In the genomic region with DNA sequence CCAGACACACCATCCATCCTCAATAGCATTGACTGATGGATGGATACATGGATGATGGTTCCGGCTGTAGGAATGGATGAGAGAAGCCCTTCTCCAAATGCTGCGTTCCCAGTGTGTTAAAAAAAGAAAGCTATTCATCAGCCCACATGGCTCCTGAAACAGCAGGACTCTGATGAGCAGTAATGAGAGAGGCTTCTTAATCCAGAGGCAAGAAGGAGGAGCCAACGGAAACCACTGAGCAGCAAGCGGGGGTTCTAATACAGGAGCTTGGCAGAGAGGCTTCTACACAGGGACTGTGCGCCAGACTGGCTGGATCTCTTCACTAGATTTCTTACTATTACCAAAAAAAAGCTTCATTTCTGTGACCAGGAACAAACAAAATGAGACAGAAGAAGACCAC, we compare ENCODE assay signal across 27 mouse cellular contexts.
DNase-seq lines count a peak whose midpoint lies in the region; ATAC-seq and TF ChIP-seq lines count a peak whose summit lies in the region.
"Had no signal": no experiment of that assay in that cellular context is flagged by ENCODE, and none has a peak within 500 bp of the region (broad histone marks: within the 10 kb centered on the region; RNA-seq: fewer than 3 reads in every experiment).

No protein-coding gene starts in this region.

- no peak for TF ChIP-seq CTCF in layer of hippocampus, adult 2 months (conservative IDR thresholded peaks at IDR 0.05)
- no peak for TF ChIP-seq CTCF in midbrain, postnatal 0 days (IDR thresholded peaks at IDR 0.05)

- H3K27ac ChIP-seq in forebrain, embryonic 14.5 days (ENCODE audit: low read depth, low read length), result no peak overlapping the region
- H3K27ac ChIP-seq in forebrain, embryonic 13.5 days, result no peak overlapping the region
- H3K27ac ChIP-seq in layer of hippocampus, adult 2 months, result peak overlapping the region; percentile 71
- no peak overlapping the region for H3K27ac ChIP-seq in midbrain, postnatal 0 days (ENCODE audit: low read depth, low read length)
- H3K27ac ChIP-seq in midbrain, embryonic 10.5 days (replicated peaks), result no peak overlapping the region
- H3K27ac ChIP-seq: embryonic facial prominence, embryonic 10.5 days; embryonic facial prominence, embryonic 15.5 days; forebrain, embryonic 12.5 days; gastrocnemius, adult 2 months; hindbrain, embryonic 10.5 days; limb, embryonic 13.5 days; lung, embryonic 15.5 days; midbrain, embryonic 12.5 days; stomach, embryonic 15.5 days had no signal

- no peaks in the 10 kb centered on the region for H3K36me3 ChIP-seq in forebrain, embryonic 14.5 days (ENCODE audit: control insufficient read depth, insufficient read depth, low read length)
- no peaks in the 10 kb centered on the region for H3K36me3 ChIP-seq in forebrain, embryonic 13.5 days (ENCODE audit: poor library complexity, severe bottlenecking)
- H3K36me3 ChIP-seq in midbrain, postnatal 0 days (ENCODE audit: insufficient read depth, low read length), result no peaks in the 10 kb centered on the region
- no peaks in the 10 kb centered on the region for H3K36me3 ChIP-seq in midbrain, embryonic 10.5 days
- H3K36me3 ChIP-seq: embryonic facial prominence, embryonic 10.5 days; embryonic facial prominence, embryonic 15.5 days; forebrain, embryonic 12.5 days; hindbrain, embryonic 10.5 days; limb, embryonic 13.5 days; lung, embryonic 15.5 days; midbrain, embryonic 12.5 days; stomach, embryonic 15.5 days had no signal

- no peak for ATAC-seq in forebrain, embryonic 14.5 days
- no peak for ATAC-seq in forebrain, embryonic 13.5 days
- ATAC-seq in midbrain, postnatal 0 days (ENCODE audit: low FRiP score), result no peak
- ATAC-seq: intestine, postnatal 0 days had no signal

- WGBS in forebrain, embryonic 14.5 days, result 34% methylated on average over 5 of the region's 5 CpGs
- WGBS in forebrain, embryonic 13.5 days, result 48% methylated on average over 5 of the region's 5 CpGs
- WGBS in midbrain, postnatal 0 days, result 58% methylated on average over 5 of the region's 5 CpGs
- WGBS in midbrain, embryonic 10.5 days, result 62% methylated on average over 5 of the region's 5 CpGs

- H3K9me3 ChIP-seq in forebrain, embryonic 14.5 days (replicated peaks; ENCODE audit: control insufficient read depth, low read length), result no peaks in the 10 kb centered on the region
- H3K9me3 ChIP-seq in forebrain, embryonic 13.5 days (replicated peaks), result no peaks in the 10 kb centered on the region
- H3K9me3 ChIP-seq in midbrain, postnatal 0 days (ENCODE audit: low read length), result no peaks in the 10 kb centered on the region
- H3K9me3 ChIP-seq in midbrain, embryonic 10.5 days (replicated peaks), result no peaks in the 10 kb centered on the region
- H3K9me3 ChIP-seq: embryonic facial prominence, embryonic 10.5 days; embryonic facial prominence, embryonic 15.5 days; forebrain, embryonic 12.5 days; hindbrain, embryonic 10.5 days; lung, embryonic 15.5 days; midbrain, embryonic 12.5 days; stomach, embryonic 15.5 days had no signal

- H3K9ac ChIP-seq in forebrain, embryonic 14.5 days (ENCODE audit: low read length), result no peak overlapping the region
- no peak overlapping the region for H3K9ac ChIP-seq in forebrain, embryonic 13.5 days
- no peak overlapping the region for H3K9ac ChIP-seq in midbrain, postnatal 0 days (replicated peaks; ENCODE audit: low read length, poor library complexity, severe bottlenecking)
- H3K9ac ChIP-seq: embryonic facial prominence, embryonic 15.5 days; forebrain, embryonic 12.5 days; limb, embryonic 13.5 days; lung, embryonic 15.5 days; midbrain, embryonic 12.5 days; stomach, embryonic 15.5 days had no signal

- no peaks in the 10 kb centered on the region for H3K27me3 ChIP-seq in forebrain, embryonic 14.5 days (replicated peaks; ENCODE audit: control insufficient read depth, insufficient read depth, low read length)
- H3K27me3 ChIP-seq in forebrain, embryonic 13.5 days, result no peaks in the 10 kb centered on the region
- H3K27me3 ChIP-seq in midbrain, postnatal 0 days (ENCODE audit: insufficient read depth, low read length), result no peaks in the 10 kb centered on the region
- no peaks in the 10 kb centered on the region for H3K27me3 ChIP-seq in midbrain, embryonic 10.5 days (ENCODE audit: low read depth, poor library complexity, severe bottlenecking)
- H3K27me3 ChIP-seq: CH12.LX; embryonic facial prominence, embryonic 15.5 days; limb, embryonic 13.5 days; lung, embryonic 15.5 days; midbrain, embryonic 12.5 days; stomach, embryonic 15.5 days had no signal

- DNase-seq in forebrain, embryonic 14.5 days (ENCODE audit: low spot score), result peak; percentile 25
- DNase-seq in layer of hippocampus, adult 2 months (ENCODE audit: low spot score in 2 of 2), result peak in 1 of 2 experiments; percentile 46
- no peak for DNase-seq in layer of hippocampus, postnatal 25 days (ENCODE audit: extremely low spot score in 1 of 2, low spot score in 1 of 2)
- peak; percentile 34 for DNase-seq in midbrain, postnatal 0 days (ENCODE audit: low spot score)
- no peak for DNase-seq in midbrain, embryonic 10.5 days (ENCODE audit: low spot score)
- peak; percentile 58 for DNase-seq in telencephalon, adult 2 months (ENCODE audit: low read depth, low spot score)
- DNase-seq: adrenal gland, adult 8-10 months; cerebellum, adult 8-10 months; cerebellum, postnatal 25 days; gastrocnemius, adult 2 months; gastrocnemius, postnatal 36 days; heart, postnatal 14 days; kidney, adult 9 months; kidney, postnatal 14 days; thymus, postnatal 14 days had no signal

- no peak overlapping the region for H3K4me3 ChIP-seq in forebrain, embryonic 14.5 days (ENCODE audit: low read depth, low read length)
- no peak overlapping the region for H3K4me3 ChIP-seq in forebrain, embryonic 13.5 days
- no peak overlapping the region for H3K4me3 ChIP-seq in layer of hippocampus, adult 2 months
- no peak overlapping the region for H3K4me3 ChIP-seq in midbrain, postnatal 0 days (ENCODE audit: low read depth, low read length)
- no peak overlapping the region for H3K4me3 ChIP-seq in midbrain, embryonic 10.5 days
- H3K4me3 ChIP-seq: embryonic facial prominence, embryonic 10.5 days; embryonic facial prominence, embryonic 15.5 days; forebrain, embryonic 12.5 days; gastrocnemius, adult 2 months; hindbrain, embryonic 10.5 days; limb, embryonic 13.5 days; lung, embryonic 15.5 days; midbrain, embryonic 12.5 days; stomach, embryonic 15.5 days had no signal

- H3K4me2 ChIP-seq in forebrain, embryonic 14.5 days (ENCODE audit: low read length), result no peak overlapping the region
- H3K4me2 ChIP-seq in forebrain, embryonic 13.5 days, result no peak overlapping the region
- no peak overlapping the region for H3K4me2 ChIP-seq in midbrain, postnatal 0 days (ENCODE audit: low read depth, low read length, poor library complexity, severe bottlenecking)
- H3K4me2 ChIP-seq: embryonic facial prominence, embryonic 15.5 days; forebrain, embryonic 12.5 days; limb, embryonic 13.5 days; liver, embryonic 11.5 days; lung, embryonic 15.5 days; midbrain, embryonic 12.5 days; stomach, embryonic 15.5 days had no signal

- no peaks in the 10 kb centered on the region for H3K4me1 ChIP-seq in forebrain, embryonic 14.5 days (ENCODE audit: control insufficient read depth, insufficient read depth, low read length)
- 0 out of 2 replicates have a peak, but pooled peaks cover 5% of the 10 kb centered on the region for H3K4me1 ChIP-seq in forebrain, embryonic 13.5 days
- no peaks in the 10 kb centered on the region for H3K4me1 ChIP-seq in midbrain, postnatal 0 days (ENCODE audit: insufficient read depth, low read length)
- H3K4me1 ChIP-seq in midbrain, embryonic 10.5 days, result no peaks in the 10 kb centered on the region
- H3K4me1 ChIP-seq: embryonic facial prominence, embryonic 10.5 days; embryonic facial prominence, embryonic 15.5 days; forebrain, embryonic 12.5 days; hindbrain, embryonic 10.5 days; limb, embryonic 13.5 days; lung, embryonic 15.5 days; midbrain, embryonic 12.5 days; stomach, embryonic 15.5 days had no signal

Comparison
In these comparisons a context has a peak if more than half of its experiments do, and no peak if none do; other contexts are left out.
1. DNase-seq: peak in forebrain, embryonic 14.5 days (single experiment), midbrain, postnatal 0 days (single experiment) and telencephalon, adult 2 months (single experiment); none in layer of hippocampus, postnatal 25 days (0 of 2) and midbrain, embryonic 10.5 days (single experiment).